Mouse (Mus musculus) retina, adult 2 months (tissue): ENCODE results near the gene Sept4.

ENCODE experiments used
- DNase-seq: peaks from one replicate; pipeline ENCODE4 v3.0.0-alpha.2; 2012; ENCODE audit warnings: low read depth, low spot score

The Sept4 gene

GRCm38 (mm10) chr11:87578963-87579601, 10.4 kb downstream of the Sept4 start:
- DNase-seq = no peak

- DNase-seq = no peak
Measured at GRCm38 (mm10) chr11:87579713-87580112, 11.0 kb downstream of the Sept4 start.

- no peak for DNase-seq
Measured at GRCm38 (mm10) chr11:87580543-87581085, 11.9 kb downstream of the Sept4 start.

GRCm38 (mm10) chr11:87581161-87581865, 12.6 kb downstream of the Sept4 start:
- no peak for DNase-seq

- no peak for DNase-seq
Measured at GRCm38 (mm10) chr11:87581933-87582710, 13.4 kb downstream of the Sept4 start.

- DNase-seq = no peak
Measured at GRCm38 (mm10) chr11:87583291-87584034, 14.8 kb downstream of the Sept4 start.

- no peak for DNase-seq
Measured at GRCm38 (mm10) chr11:87584711-87585505, 16.2 kb downstream of the Sept4 start.

- DNase-seq = no peak
Measured at GRCm38 (mm10) chr11:87587211-87587874, 18.6 kb downstream of the Sept4 start.

- no peak for DNase-seq
Measured at GRCm38 (mm10) chr11:87589605-87590004, 20.9 kb downstream of the Sept4 start.

- no peak for DNase-seq
Measured at GRCm38 (mm10) chr11:87590841-87591525, 22.3 kb downstream of the Sept4 start.

- DNase-seq = peak; percentile 97
Measured at GRCm38 (mm10) chr11:87591526-87592353, 23.0 kb downstream of the Sept4 start, which contains the start of gene Mtmr4. Gene Mtmr4, plus strand, starts transcription at chr11:87592162.

- DNase-seq = no peak
Measured at GRCm38 (mm10) chr11:87592354-87592695, 23.6 kb downstream of the Sept4 start.

- DNase-seq = no peak
Measured at GRCm38 (mm10) chr11:87592713-87593598, 24.3 kb downstream of the Sept4 start.

- DNase-seq = peak; percentile 53
Measured at GRCm38 (mm10) chr11:87595327-87595841, 26.7 kb downstream of the Sept4 start.

- DNase-seq = no peak
Measured at GRCm38 (mm10) chr11:87595976-87596375, 27.3 kb downstream of the Sept4 start.

GRCm38 (mm10) chr11:87596492-87596891, 27.8 kb downstream of the Sept4 start:
- DNase-seq = no peak

- DNase-seq = no peak
Measured at GRCm38 (mm10) chr11:87597061-87597460, 28.4 kb downstream of the Sept4 start.
